Mouse (Mus musculus) embryonic facial prominence, embryonic 10.5 days (tissue): ENCODE results near the gene Tmem145. TPM values are rescaled to one million over a fixed set of nuclear protein-coding genes. Genes with fewer than 3 reads are reported as not detected.
A peak's percentile ranks its signal among the peaks of the same experiment; 100 is the strongest.

Experiments
- DNase-seq: peaks from one replicate; pipeline ENCODE4 v3.0.0-alpha.2; 2017; ENCODE audit warnings: low spot score
- H3K27ac ChIP-seq: fragments of 300-500 bp; sonication (generic); replicated peaks from 2 replicates; pipeline ENCODE4 v1.5.1; 2016; ENCODE audit warnings: mild to moderate bottlenecking
- H3K27me3 ChIP-seq: fragments of 300-500 bp; sonication (generic); replicated peaks from 2 replicates; pipeline ENCODE4 v1.6.1; 2016; ENCODE audit warnings: low read depth, mild to moderate bottlenecking; ENCODE audit not compliant: poor library complexity, severe bottlenecking
- H3K36me3 ChIP-seq: fragments of 300-500 bp; sonication (generic); replicated peaks from 2 replicates; pipeline ENCODE4 v1.6.1; 2016; ENCODE audit warnings: mild to moderate bottlenecking, moderate library complexity
- H3K4me1 ChIP-seq: fragments of 300-500 bp; sonication (generic); 2 replicates; pipeline ENCODE4 v1.6.1; 2016
- H3K4me3 ChIP-seq: fragments of 300-500 bp; sonication (generic); 2 replicates; pipeline ENCODE4 v1.5.1; 2016; ENCODE audit warnings: mild to moderate bottlenecking, moderate library complexity
- H3K9me3 ChIP-seq: fragments of 300-500 bp; sonication (generic); 2 replicates; pipeline ENCODE4 v1.6.1; 2016; ENCODE audit warnings: mild to moderate bottlenecking
- WGBS: fragments of 180-500 bp; shearing (Covaris S2); methylation state at CpG from one replicate; pipeline ENCODE4 v1.1.7; 2016; 5-methylcytosine and 5-hydroxymethylcytosine counted together
- polyA plus RNA-seq: library from polyadenylated mRNA; unstranded; fragments of >200 nt; fragmentation: Nextera tagmentation; extraction: Ambion mirVana; gene quantifications from 2 replicates; pipeline ENCODE4 v1.2.1, GENCODE M21; 2016

Gene Tmem145
- polyA plus RNA-seq, 1 experiment from 2014 or later, result 1.0 TPM

DNA sequence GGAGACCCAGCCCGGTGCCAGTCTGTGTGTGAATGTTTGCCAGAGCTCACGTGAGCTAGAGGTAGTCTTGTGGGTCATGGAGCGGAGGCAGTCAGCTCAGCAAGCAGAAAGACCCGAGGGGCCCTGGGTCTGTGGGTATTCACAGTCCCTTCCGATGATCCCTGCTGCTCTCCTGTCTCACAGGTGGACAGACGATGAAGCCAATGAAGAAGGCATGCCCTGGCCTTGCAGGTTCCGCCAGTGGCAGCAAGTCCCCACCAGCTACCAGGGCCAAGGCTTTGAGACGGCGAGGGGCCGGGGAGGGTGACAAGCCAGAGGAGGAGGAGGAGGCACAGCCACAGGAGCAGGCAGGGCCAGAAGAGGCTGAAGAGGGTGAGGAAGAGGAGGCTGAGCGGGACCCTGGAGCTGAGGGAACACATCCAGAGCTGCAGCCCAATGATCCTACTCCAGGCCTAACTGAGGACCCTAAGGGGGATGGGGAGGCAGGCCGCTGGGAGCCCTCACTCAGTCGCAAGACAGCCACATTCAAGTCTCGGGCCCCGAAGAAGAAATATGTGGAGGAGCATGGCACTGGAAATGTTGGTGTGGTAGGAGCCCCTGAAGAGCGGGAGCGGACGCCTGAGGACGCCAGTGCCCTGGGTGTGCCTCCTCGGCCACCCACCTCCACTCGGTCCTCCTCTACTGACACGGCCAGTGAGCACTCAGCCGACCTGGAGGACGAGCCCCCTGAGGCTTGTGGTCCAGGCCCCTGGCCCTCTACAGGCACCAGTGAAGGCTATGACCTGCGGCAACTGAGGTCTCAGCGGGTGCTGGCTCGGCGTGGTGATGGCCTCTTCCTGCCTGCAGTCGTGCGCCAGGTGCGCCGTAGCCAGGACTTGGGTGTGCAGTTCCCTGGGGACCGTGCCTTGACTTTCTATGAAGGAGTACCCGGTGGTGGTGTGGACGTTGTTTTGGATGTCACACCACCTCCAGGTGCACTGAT is 35.0 kb upstream of the Tmem145 start:
- peaks cover 60% of the 10 kb centered on the region for H3K4me1 ChIP-seq
- H3K27me3 ChIP-seq, result no peaks in the 10 kb centered on the region
- H3K27ac ChIP-seq, result 0 out of 2 replicates have a peak overlapping the region, but pooled peaks have one; percentile 31
- 0 out of 2 replicates have a peak overlapping the region, but pooled peaks have one; percentile 89 for H3K4me3 ChIP-seq
- WGBS, result 89% methylated on average over 35 of the region's 35 CpGs
- peaks cover 32% of the 10 kb centered on the region for H3K36me3 ChIP-seq
- no peak for DNase-seq
- H3K9me3 ChIP-seq, result no peaks in the 10 kb centered on the region

GRCm38 (mm10) chr7:25271651-25272444 is 34.1 kb upstream of the Tmem145 start:
- 88% methylated on average over 30 of the region's 30 CpGs for WGBS
- Histone ChIP-seq H3K9me3 (no peaks in the 10 kb centered on the region), H3K27ac (peak overlapping the region; percentile 11; the same call in 1 of the 2 replicates), H3K36me3 (peaks cover 32% of the 10 kb centered on the region), H3K4me1 (peaks cover 64% of the 10 kb centered on the region), H3K4me3 (no peak overlapping the region), H3K27me3 (no peaks in the 10 kb centered on the region)
- DNase-seq, result no peak

- Histone ChIP-seq H3K4me3 (no peak overlapping the region; the same call in 1 of the 2 replicates), H3K4me1 (peaks cover 68% of the 10 kb centered on the region), H3K9me3 (no peaks in the 10 kb centered on the region), H3K27me3 (no peaks in the 10 kb centered on the region), H3K36me3 (peaks cover 32% of the 10 kb centered on the region), H3K27ac (no peak overlapping the region)
- 90% methylated on average over 38 of the region's 38 CpGs for WGBS
- no peak for DNase-seq
Measured at GRCm38 (mm10) chr7:25272445-25273258, 33.3 kb upstream of the Tmem145 start.

DNA sequence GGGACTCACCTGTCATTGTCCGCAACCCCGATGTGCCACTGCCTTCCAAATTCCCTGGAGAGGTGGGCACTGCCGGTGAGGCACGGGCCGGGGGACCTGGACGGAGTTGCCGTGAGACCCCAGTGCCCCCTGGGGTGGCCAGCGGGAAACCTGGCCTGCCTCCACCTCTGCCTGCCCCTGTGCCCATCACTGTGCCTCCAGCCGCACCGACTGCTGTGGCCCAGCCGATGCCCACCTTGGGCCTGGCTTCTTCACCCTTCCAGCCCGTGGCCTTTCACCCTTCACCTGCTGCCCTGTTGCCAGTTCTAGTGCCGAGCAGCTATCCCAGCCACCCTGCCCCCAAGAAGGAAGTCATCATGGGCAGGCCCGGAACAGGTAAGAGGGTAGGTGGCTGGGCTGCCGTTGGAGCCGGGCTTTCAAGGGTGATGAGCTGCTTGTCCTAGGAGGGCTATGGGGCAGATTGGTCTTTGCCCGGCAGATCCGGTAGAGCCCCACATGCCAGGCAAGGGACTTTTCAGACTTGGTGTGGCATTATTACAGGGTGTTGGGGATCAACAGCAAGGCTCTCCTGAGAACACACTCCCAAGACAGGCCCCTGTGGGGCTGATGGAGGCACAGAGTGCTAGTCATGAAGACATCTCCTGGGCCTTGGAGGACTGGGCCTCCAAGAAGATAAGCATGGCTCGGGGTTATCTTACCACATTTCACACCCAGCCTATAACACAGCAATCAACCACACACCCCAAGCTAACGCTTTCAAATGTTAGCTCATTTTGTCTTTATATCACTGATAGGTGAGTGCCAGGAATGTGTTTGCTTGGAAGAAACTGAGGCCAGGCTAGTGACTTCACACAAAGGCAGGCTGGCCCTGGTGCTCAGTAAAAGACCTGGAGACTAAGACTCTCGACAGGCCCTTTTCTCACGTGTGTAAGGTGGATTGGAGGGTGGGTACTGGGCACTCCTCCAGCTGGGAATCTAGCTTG is 32.4 kb upstream of the Tmem145 start:
- H3K27me3 ChIP-seq, result no peaks in the 10 kb centered on the region
- 91% methylated on average over 22 of the region's 22 CpGs for whole genome bisulfite sequencing
- peaks cover 71% of the 10 kb centered on the region for H3K4me1 ChIP-seq
- H3K27ac ChIP-seq, result no peak overlapping the region
- peaks cover 32% of the 10 kb centered on the region for H3K36me3 ChIP-seq
- H3K4me3 ChIP-seq, result no peak overlapping the region; the same call in 1 of the 2 replicates
- H3K9me3 ChIP-seq, result no peaks in the 10 kb centered on the region
- DNase-seq, result no peak

DNA sequence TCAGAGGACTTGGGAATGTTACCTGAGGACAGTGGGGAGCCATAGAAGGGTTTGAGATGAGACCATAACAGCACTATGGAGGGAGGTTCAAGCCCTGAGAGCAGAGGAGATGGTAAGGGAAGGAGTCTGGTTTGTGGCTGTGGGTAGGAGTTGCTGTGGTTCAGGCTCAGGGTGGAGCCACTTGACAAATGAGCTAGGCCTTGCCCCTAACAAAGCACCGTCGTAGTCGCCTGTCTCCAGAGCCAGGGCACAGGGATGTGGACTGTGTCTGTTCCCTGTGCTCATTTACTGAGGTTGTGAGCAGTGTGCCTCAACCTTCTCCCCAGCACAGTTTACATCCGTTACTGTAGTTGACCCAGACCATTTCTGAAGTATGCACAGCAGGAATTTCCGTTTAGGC is 31.3 kb upstream of the Tmem145 start:
- peak overlapping the region; percentile 8; the same call in 1 of the 2 replicates for H3K27ac ChIP-seq
- peaks cover 67% of the 10 kb centered on the region for H3K4me1 ChIP-seq
- no peak for DNase-seq
- H3K36me3 ChIP-seq, result peaks cover 32% of the 10 kb centered on the region
- no peaks in the 10 kb centered on the region for H3K27me3 ChIP-seq
- no peak overlapping the region for H3K4me3 ChIP-seq
- WGBS, result 76% methylated on average over 5 of the region's 5 CpGs
- H3K9me3 ChIP-seq, result no peaks in the 10 kb centered on the region

- H3K36me3 ChIP-seq, result peaks cover 32% of the 10 kb centered on the region
- DNase-seq, result no peak
- peaks cover 67% of the 10 kb centered on the region for H3K4me1 ChIP-seq
- no peak overlapping the region for H3K4me3 ChIP-seq
- WGBS, result 85% methylated on average over 3 of the region's 3 CpGs
- H3K27me3 ChIP-seq, result no peaks in the 10 kb centered on the region
- no peaks in the 10 kb centered on the region for H3K9me3 ChIP-seq
- H3K27ac ChIP-seq, result peak overlapping the region; percentile 8; the same call in 1 of the 2 replicates
Measured at GRCm38 (mm10) chr7:25274996-25275395, 30.9 kb upstream of the Tmem145 start.

GRCm38 (mm10) chr7:25275555-25276298 is 30.2 kb upstream of the Tmem145 start:
- no peaks in the 10 kb centered on the region for H3K27me3 ChIP-seq
- H3K9me3 ChIP-seq, result no peaks in the 10 kb centered on the region
- H3K4me1 ChIP-seq, result peaks cover 67% of the 10 kb centered on the region
- 45% methylated on average over 9 of the region's 9 CpGs for WGBS
- H3K4me3 ChIP-seq, result peak overlapping the region; percentile 21
- H3K36me3 ChIP-seq, result peaks cover 32% of the 10 kb centered on the region
- peak; percentile 62 for DNase-seq
- H3K27ac ChIP-seq, result peak overlapping the region; percentile 73

- H3K36me3 ChIP-seq, result peaks cover 16% of the 10 kb centered on the region
- H3K4me1 ChIP-seq, result peaks cover 74% of the 10 kb centered on the region
- H3K27me3 ChIP-seq, result no peaks in the 10 kb centered on the region
- no peaks in the 10 kb centered on the region for H3K9me3 ChIP-seq
- peak overlapping the region; percentile 72 for H3K4me3 ChIP-seq
- H3K27ac ChIP-seq, result peak overlapping the region; percentile 98
- WGBS, result 87% methylated on average over 4 of the region's 4 CpGs
- no peak for DNase-seq
Measured at GRCm38 (mm10) chr7:25277405-25277804, 28.5 kb upstream of the Tmem145 start.

GRCm38 (mm10) chr7:25277998-25278340 is 27.9 kb upstream of the Tmem145 start:
- peak overlapping the region; percentile 72 for H3K4me3 ChIP-seq
- peak overlapping the region; percentile 98 for H3K27ac ChIP-seq
- peaks cover 80% of the 10 kb centered on the region for H3K4me1 ChIP-seq
- no peaks in the 10 kb centered on the region for H3K9me3 ChIP-seq
- H3K27me3 ChIP-seq, result no peaks in the 10 kb centered on the region
- H3K36me3 ChIP-seq, result peaks cover 11% of the 10 kb centered on the region
- no peak for DNase-seq
- WGBS, result 16% methylated on average over 4 of the region's 4 CpGs

DNA sequence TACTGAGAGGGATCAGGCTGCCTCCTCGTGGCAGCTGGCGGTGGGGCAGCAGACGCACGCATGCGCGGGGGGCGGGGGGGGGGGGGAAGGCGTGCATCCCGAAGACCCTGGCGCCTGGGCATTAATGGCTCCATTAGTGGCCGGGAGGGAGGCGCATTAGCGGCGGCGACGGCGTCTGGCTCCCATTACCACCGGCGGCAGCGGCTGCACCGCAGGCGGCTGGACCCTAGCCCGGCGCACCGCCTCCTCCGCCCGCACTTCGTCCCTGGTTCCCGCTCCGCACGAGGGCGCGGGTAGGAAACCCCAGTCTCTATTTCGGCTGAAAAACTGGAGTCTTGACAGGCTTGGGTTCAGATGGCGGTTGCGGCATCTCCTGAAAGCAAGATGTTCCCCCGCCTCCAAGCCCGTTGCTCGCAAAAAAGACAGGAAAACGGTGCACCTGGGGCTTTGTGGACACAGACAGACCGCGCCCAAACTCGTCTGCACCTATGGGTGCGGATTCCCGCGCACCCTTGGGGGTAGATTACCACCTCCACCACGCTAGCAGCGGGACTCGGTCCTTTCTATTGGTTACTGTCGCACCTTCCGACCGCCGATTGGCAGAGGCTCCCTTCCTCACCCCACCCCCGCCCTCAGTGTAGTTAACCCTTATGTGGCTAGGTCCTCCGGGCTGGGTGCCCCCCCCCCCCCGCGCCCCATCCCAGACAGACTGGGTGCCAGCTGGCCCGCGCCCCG is 27.4 kb upstream of the Tmem145 start:
- peak overlapping the region; percentile 72 for H3K4me3 ChIP-seq
- H3K27ac ChIP-seq, result peak overlapping the region; percentile 98
- H3K27me3 ChIP-seq, result no peaks in the 10 kb centered on the region
- peak; percentile 92 for DNase-seq
- peaks cover 82% of the 10 kb centered on the region for H3K4me1 ChIP-seq
- H3K9me3 ChIP-seq, result no peaks in the 10 kb centered on the region
- peaks cover 5% of the 10 kb centered on the region; the same call in 1 of the 2 replicates for H3K36me3 ChIP-seq
- WGBS, result under 1% methylated on average over 59 of the region's 60 CpGs
